ENCODE assay signal across 23 mouse cellular contexts in the genomic region with DNA sequence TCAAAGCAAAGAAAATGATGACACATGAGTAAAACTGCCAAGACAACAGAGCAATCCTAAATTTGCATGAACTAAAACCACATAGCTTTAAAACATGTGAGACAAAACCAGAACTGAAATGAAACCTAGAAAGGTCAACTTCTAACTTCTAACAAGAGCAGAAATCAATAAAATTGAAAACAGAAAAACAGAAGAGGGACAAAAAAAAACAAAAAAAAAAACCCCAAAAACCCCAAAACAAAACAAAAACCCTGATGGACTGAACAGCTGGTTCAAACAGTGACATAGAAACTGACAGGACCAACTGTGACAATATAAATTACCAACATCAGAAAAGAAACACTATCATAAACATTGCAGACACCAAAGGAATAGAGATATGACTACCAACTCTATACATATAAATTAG. TPM values are rescaled to one million over a fixed set of nuclear protein-coding genes. Genes with fewer than 3 reads are reported as not detected.
A peak's percentile ranks its signal among the peaks of the same experiment; 100 is the strongest.
DNase-seq lines count a peak whose midpoint lies in the region; ATAC-seq and TF ChIP-seq lines count a peak whose summit lies in the region.
"Had no signal": no experiment of that assay in that cellular context is flagged by ENCODE, and none has a peak within 500 bp of the region (broad histone marks: within the 10 kb centered on the region; RNA-seq: fewer than 3 reads in every experiment).

No protein-coding gene starts in this region.

- no peak for TF ChIP-seq POLR2A in MEL (IDR thresholded peaks at IDR 0.05; ENCODE audit: control insufficient read depth in 1 of 2, insufficient read depth in 1 of 2, low read depth in 1 of 2, low read length in 2 of 2, poor library complexity in 1 of 2)

- no peaks in the 10 kb centered on the region for H3K9me3 ChIP-seq in MEL (replicated peaks; ENCODE audit: insufficient read depth, low read length)
- H3K9me3 ChIP-seq in neural tube, embryonic 15.5 days (replicated peaks) = no peaks in the 10 kb centered on the region
- H3K9me3 ChIP-seq: embryonic facial prominence, embryonic 10.5 days; embryonic facial prominence, embryonic 12.5 days; forebrain, embryonic 13.5 days; forebrain, embryonic 15.5 days; G1E had no signal

- H3K4me3 ChIP-seq in MEL (ENCODE audit: control insufficient read depth in 1 of 2, insufficient read depth in 1 of 2, low read depth in 2 of 2, low read length in 2 of 2) = peak overlapping the region in 1 of 2 experiments; percentile 21; a peak in 2 of 4 replicates
- H3K4me3 ChIP-seq in neural tube, embryonic 15.5 days (replicated peaks) = no peak overlapping the region
- H3K4me3 ChIP-seq: embryonic facial prominence, embryonic 10.5 days; embryonic facial prominence, embryonic 12.5 days; forebrain, embryonic 13.5 days; forebrain, embryonic 15.5 days had no signal

- peaks cover 6% of the 10 kb centered on the region in 2 experiments for H3K4me1 ChIP-seq in MEL (ENCODE audit: control insufficient read depth in 1 of 2, insufficient read depth in 2 of 2, low read length in 2 of 2)
- peaks cover 5% of the 10 kb centered on the region; the same call in 1 of the 2 replicates for H3K4me1 ChIP-seq in neural tube, embryonic 15.5 days
- H3K4me1 ChIP-seq: embryonic facial prominence, embryonic 12.5 days had no signal

- TF ChIP-seq RAD21 in MEL (IDR thresholded peaks at IDR 0.05; ENCODE audit: low read depth, low read length) = no peak

- peak; percentile 42 for DNase-seq in A20 (ENCODE audit: low read depth, low spot score)
- no peak for DNase-seq in MEL (ENCODE audit: low read depth, low spot score)
- no peak for DNase-seq in ovary, postnatal 14 days (ENCODE audit: low spot score)
- no peak for DNase-seq in right cerebral cortex, postnatal 4 days
- DNase-seq in retina, postnatal 1 day = no peak
- DNase-seq: adrenal gland, adult 8-10 months; adrenal gland, postnatal 14 days; adrenal gland, postnatal 36 days; cerebellum, adult 11-12 months; cerebellum, adult 2 months; cerebellum, adult 9-10 months; cerebellum, postnatal 10 days; cerebellum, postnatal 25 days; forebrain, postnatal 0 days had no signal

- H3K79me2 ChIP-seq in MEL (ENCODE audit: control insufficient read depth, insufficient read depth, low read length, poor library complexity) = no peaks in the 10 kb centered on the region

- H3K36me3 ChIP-seq in MEL (ENCODE audit: control insufficient read depth in 1 of 2, insufficient read depth in 2 of 2, low read length in 2 of 2) = peaks cover 0 to 14% of the 10 kb centered on the region in 2 experiments; a peak in 2 of 4 replicates
- peaks cover 3% of the 10 kb centered on the region for H3K36me3 ChIP-seq in neural tube, embryonic 15.5 days

- no peak overlapping the region for H3K4me2 ChIP-seq in neural tube, embryonic 15.5 days
- H3K4me2 ChIP-seq: embryonic facial prominence, embryonic 12.5 days; forebrain, embryonic 13.5 days; forebrain, embryonic 15.5 days had no signal

- TF ChIP-seq CTCF in MEL (IDR thresholded peaks at IDR 0.05 in 2 of 3, conservative IDR thresholded peaks at IDR 0.05 in 1 of 3; ENCODE audit: control insufficient read depth in 1 of 3, insufficient read depth in 1 of 3, low read depth in 2 of 3, low read length in 3 of 3, poor library complexity in 1 of 3, severe bottlenecking in 1 of 3) = no peak

- no peak overlapping the region for H3K27ac ChIP-seq in MEL (ENCODE audit: control insufficient read depth, low read depth, low read length)
- no peak overlapping the region for H3K27ac ChIP-seq in neural tube, embryonic 15.5 days (replicated peaks)
- H3K27ac ChIP-seq: embryonic facial prominence, embryonic 10.5 days; embryonic facial prominence, embryonic 12.5 days; forebrain, embryonic 13.5 days; forebrain, embryonic 15.5 days had no signal

- peak; percentile 86 to 90 for TF ChIP-seq EP300 in MEL (IDR thresholded peaks at IDR 0.05; ENCODE audit: low read depth in 1 of 2, low read length in 2 of 2)

- H3K9ac ChIP-seq in MEL (ENCODE audit: control insufficient read depth, low read depth, low read length, poor library complexity, severe bottlenecking) = peak overlapping the region; percentile 28; the same call in 1 of the 2 replicates
- H3K9ac ChIP-seq in neural tube, embryonic 15.5 days (replicated peaks) = no peak overlapping the region
- H3K9ac ChIP-seq: embryonic facial prominence, embryonic 12.5 days; forebrain, embryonic 13.5 days; forebrain, embryonic 15.5 days; forebrain, postnatal 0 days had no signal

- peak; percentile 58 for ATAC-seq in CD4-positive, CD25-positive, alpha-beta regulatory T cell, adult 4 months
- peak; percentile 65 for ATAC-seq in inflammation-experienced regulatory T-cells, adult 6 months
- ATAC-seq in neural tube, embryonic 15.5 days (ENCODE audit: low FRiP score) = no peak
- ATAC-seq: forebrain, embryonic 13.5 days; forebrain, embryonic 15.5 days; forebrain, postnatal 0 days; Patski had no signal

- no peaks in the 10 kb centered on the region for H3K27me3 ChIP-seq in MEL (ENCODE audit: control insufficient read depth in 1 of 2, insufficient read depth in 2 of 2, low read length in 2 of 2)
- no peaks in the 10 kb centered on the region for H3K27me3 ChIP-seq in neural tube, embryonic 15.5 days (replicated peaks)
- H3K27me3 ChIP-seq: embryonic facial prominence, embryonic 12.5 days; forebrain, embryonic 13.5 days; forebrain, embryonic 15.5 days; Patski had no signal

TF ChIP-seq in MEL, 35 proteins besides CTCF, POLR2A, EP300 and RAD21:
- TF ChIP-seq ZNF384 (IDR thresholded peaks at IDR 0.05; ENCODE audit: low read depth, low read length) (peak; percentile 54), GABPA (IDR thresholded peaks at IDR 0.05; ENCODE audit: low read depth, low read length) (no peak), SIN3A (IDR thresholded peaks at IDR 0.05; ENCODE audit: low read length) (peak; percentile 86), BHLHE40 (IDR thresholded peaks at IDR 0.05; ENCODE audit: borderline replicate concordance, low read depth, low read length) (no peak), POLR2AphosphoS5 (IDR thresholded peaks at IDR 0.05; ENCODE audit: borderline replicate concordance, low read depth, low read length) (no peak), RCOR1 (IDR thresholded peaks at IDR 0.05; ENCODE audit: low read depth, low read length) (0 out of 2 replicates have a peak, but pooled peaks have one; percentile 24), MXI1 (IDR thresholded peaks at IDR 0.05; ENCODE audit: low read depth, low read length) (peak; percentile 55; the same call in 1 of the 2 replicates), MYB (IDR thresholded peaks at IDR 0.05; ENCODE audit: low read depth, low read length) (peak; percentile 61; the same call in 1 of the 2 replicates), TCF12 (IDR thresholded peaks at IDR 0.05; ENCODE audit: low read depth, low read length) (peak; percentile 81), GATA1 (IDR thresholded peaks at IDR 0.05; ENCODE audit: low read depth, low read length) (peak; percentile 81), ETS1 (IDR thresholded peaks at IDR 0.05; ENCODE audit: low read depth, low read length) (peak; percentile 93), TAL1 (IDR thresholded peaks at IDR 0.05; ENCODE audit: low read length) (peak; percentile 38; the same call in 1 of the 2 replicates)

RNA-seq across cellular contexts. Expression of gene Sec22a, which starts 46.9 kb away (rescaled TPM):
- 10 to 100 TPM; 38.9 to 42.0 TPM for polyA plus RNA-seq in CD4-positive, CD25-positive, alpha-beta regulatory T cell, adult 4 months (2017; shearing (Covaris generic))
- 7.6 and 10.5 TPM in 2 replicates for total RNA-seq in MEL (2012; rRNA removed)
- 10 to 100 TPM; 11.4 to 98.3 TPM for polyA plus RNA-seq in MEL (2012; ENCODE audit: insufficient read depth in 1 of 2, insufficient read length in 2 of 2, low read depth in 1 of 2, low replicate concordance in 2 of 2, missing spikeins in 1 of 2)
- 10 to 100 TPM; 36.9 to 46.5 (median 40.2) TPM for polyA plus RNA-seq in inflammation-experienced regulatory T-cells, adult 6 months (2017; shearing (Covaris generic))
- polyA plus RNA-seq in neural tube, embryonic 15.5 days (2015; fragmentation: Nextera tagmentation; extraction: Ambion mirVana) = 38.8 and 39.5 TPM in 2 replicates
